Mouse (Mus musculus) lung, postnatal 0 days (tissue): ENCODE results near the gene Ece1. TPM values are rescaled to one million over a fixed set of nuclear protein-coding genes. Genes with fewer than 3 reads are reported as not detected.

Experiments used
- ATAC-seq: fragments of 200-750 bp; cut with Nextera tagmentation; 2 replicates; pipeline ENCODE4 v1.8.0; 2017; ENCODE audit warnings: moderate library complexity
- DNase-seq: peaks from one replicate; pipeline ENCODE4 v3.0.0-alpha.2; 2016; ENCODE audit warnings: low spot score
- H3K27ac ChIP-seq: fragments of 300-500 bp; sonication (generic); 2 replicates; pipeline ENCODE4 v1.5.1; 2014; ENCODE audit warnings: antibody characterized with exemption, mild to moderate bottlenecking, low read length, mixed read lengths
- H3K27me3 ChIP-seq: fragments of 300-500 bp; sonication (generic); replicated peaks from 2 replicates; pipeline ENCODE4 v1.6.1; 2014; ENCODE audit warnings: low read length, mixed read lengths; ENCODE audit not compliant: insufficient read depth
- H3K36me3 ChIP-seq: fragments of 300-500 bp; sonication (generic); 2 replicates; pipeline ENCODE4 v1.6.1; 2014; ENCODE audit warnings: low read length, mixed read lengths; ENCODE audit not compliant: insufficient read depth
- H3K4me1 ChIP-seq: fragments of 300-500 bp; sonication (generic); 2 replicates; pipeline ENCODE4 v1.6.1; 2014; ENCODE audit warnings: antibody characterized with exemption, low read depth, low read length, mixed read lengths; ENCODE audit not compliant: insufficient read depth
- H3K4me2 ChIP-seq: fragments of 300-500 bp; sonication (generic); replicated peaks from 2 replicates; pipeline ENCODE4 v1.6.1; 2014; ENCODE audit warnings: low read depth, mild to moderate bottlenecking, low read length, moderate library complexity, mixed read lengths
- H3K4me3 ChIP-seq: fragments of 300-500 bp; sonication (generic); 2 replicates; pipeline ENCODE4 v1.5.1; 2014; ENCODE audit warnings: low read depth, low read length
- H3K9ac ChIP-seq: fragments of 300-500 bp; sonication (generic); replicated peaks from 2 replicates; pipeline ENCODE4 v1.6.1; 2014; ENCODE audit warnings: low read depth, mild to moderate bottlenecking
- H3K9me3 ChIP-seq: fragments of 300-500 bp; sonication (generic); 2 replicates; pipeline ENCODE4 v1.6.1; 2016; ENCODE audit warnings: low read length, mixed read lengths
- CTCF ChIP-seq: IDR thresholded peaks from 2 replicates; pipeline ENCODE4 v1.5.1; 2016; ENCODE audit warnings: antibody characterized with exemption, mild to moderate bottlenecking
- EP300 ChIP-seq: IDR thresholded peaks from 2 replicates; pipeline ENCODE4 v1.6.1; 2016; ENCODE audit warnings: antibody characterized with exemption, mild to moderate bottlenecking, control low read depth
- WGBS: fragments of 180-500 bp; shearing (Covaris S2); extraction: QIAGEN DNeasy Blood & Tissue Kit; methylation state at CpG from one replicate; pipeline ENCODE4 v1.1.7; 2014; 5-methylcytosine and 5-hydroxymethylcytosine counted together
- polyA plus RNA-seq: library from polyadenylated mRNA; unstranded; fragments of >200 nt; fragmentation: Nextera tagmentation; extraction: Ambion mirVana; gene quantifications from 2 replicates; pipeline ENCODE4 v1.2.1, GENCODE M21; 2015

The Ece1 gene
- polyA plus RNA-seq, 1 experiment from 2014 or later = 80.9 TPM

DNA sequence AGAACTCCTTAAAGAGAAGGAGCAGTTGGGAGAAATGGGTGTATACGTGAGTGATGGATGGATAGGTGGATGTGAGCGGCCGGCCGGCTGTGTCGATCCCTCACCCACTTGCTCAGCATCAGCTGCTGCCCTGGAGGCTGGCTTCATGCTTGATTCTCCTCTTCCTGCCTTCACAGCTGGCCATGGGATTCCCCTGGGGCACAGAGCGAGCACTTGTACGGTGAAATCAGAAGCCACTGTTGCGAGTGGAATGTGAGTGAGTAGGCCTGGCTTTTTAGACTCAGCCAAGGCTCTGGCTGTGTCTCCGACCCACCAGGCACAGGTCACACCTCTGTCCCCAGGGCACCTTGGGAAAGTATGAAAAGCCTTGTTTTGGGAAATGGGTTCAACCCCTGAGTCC is 20.6 kb downstream of the Ece1 start:
- no peak for DNase-seq
- TF ChIP-seq CTCF (no peak), EP300 (no peak)

GRCm38 (mm10) chr4:137883513-137884150 is 21.6 kb downstream of the Ece1 start:
- no peak overlapping the region for H3K4me3 ChIP-seq
- no peaks in the 10 kb centered on the region; the same call in 1 of the 2 replicates for H3K4me1 ChIP-seq
- 73% methylated on average over 8 of the region's 8 CpGs for WGBS
- H3K36me3 ChIP-seq = no peaks in the 10 kb centered on the region
- H3K9ac ChIP-seq = no peak overlapping the region
- TF ChIP-seq EP300 (no peak), CTCF (no peak)
- ATAC-seq (no peak), DNase-seq (no peak)
- no peak overlapping the region for H3K27ac ChIP-seq
- H3K4me2 ChIP-seq = no peak overlapping the region
- no peaks in the 10 kb centered on the region for H3K9me3 ChIP-seq
- H3K27me3 ChIP-seq = no peaks in the 10 kb centered on the region

More for the DNA sequence above, 20.6 kb downstream of the Ece1 start:
- no peak for ATAC-seq
- no peaks in the 10 kb centered on the region for H3K9me3 ChIP-seq
- 76% methylated on average over 9 of the region's 9 CpGs for WGBS
- no peak overlapping the region for H3K9ac ChIP-seq
- H3K27me3 ChIP-seq = no peaks in the 10 kb centered on the region
- H3K36me3 ChIP-seq = no peaks in the 10 kb centered on the region
- H3K4me3 ChIP-seq = no peak overlapping the region
- H3K27ac ChIP-seq = no peak overlapping the region
- H3K4me2 ChIP-seq = no peak overlapping the region
- H3K4me1 ChIP-seq = no peaks in the 10 kb centered on the region

DNA sequence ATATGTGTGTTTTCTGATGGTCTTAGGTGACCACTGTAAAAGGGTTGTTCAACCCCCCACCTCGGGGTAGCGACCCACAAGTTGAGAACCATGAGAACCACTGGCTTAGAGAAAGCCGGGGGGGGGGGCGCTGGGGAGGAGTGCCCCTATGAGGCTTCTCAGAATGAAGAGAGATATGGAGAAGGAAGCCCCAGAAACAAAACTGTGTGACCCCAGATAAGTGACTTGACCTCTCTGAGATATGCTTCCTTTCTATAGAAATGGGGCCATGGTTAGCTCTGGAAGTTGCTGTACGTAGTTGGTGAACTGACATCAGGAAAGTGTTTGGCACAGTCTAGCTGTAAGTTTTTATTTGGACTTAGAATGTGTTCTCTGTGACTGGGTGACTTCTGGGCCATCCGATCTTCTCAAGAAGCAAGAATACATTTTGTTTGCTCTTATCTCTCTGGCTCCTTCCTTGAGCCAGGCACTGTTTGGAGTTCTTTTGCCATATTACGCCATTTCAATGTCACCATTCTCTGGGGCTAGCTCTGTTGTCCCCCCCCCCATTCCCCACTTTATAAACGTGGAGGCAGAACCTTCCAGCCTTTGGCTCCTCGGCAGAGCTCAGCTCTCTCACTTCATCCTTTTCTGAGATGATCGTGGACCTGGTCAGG is 25.4 kb downstream of the Ece1 start:
- TF ChIP-seq EP300 (no peak), CTCF (no peak)
- Histone ChIP-seq H3K4me3 (no peak overlapping the region), H3K9ac (no peak overlapping the region), H3K9me3 (no peaks in the 10 kb centered on the region), H3K27me3 (no peaks in the 10 kb centered on the region), H3K27ac (0 out of 2 replicates have a peak overlapping the region, but pooled peaks have one; percentile 20), H3K4me1 (no peaks in the 10 kb centered on the region; the same call in none of the 2 replicates), H3K36me3 (no peaks in the 10 kb centered on the region), H3K4me2 (no peak overlapping the region)
- 43% methylated on average over 10 of the region's 10 CpGs for WGBS
- DNase-seq = no peak
- no peak for ATAC-seq

- WGBS = 17% methylated on average over 8 of the region's 8 CpGs
- Histone ChIP-seq H3K9me3 (no peaks in the 10 kb centered on the region), H3K4me1 (no peaks in the 10 kb centered on the region; the same call in none of the 2 replicates), H3K36me3 (no peaks in the 10 kb centered on the region), H3K27ac (no peak overlapping the region), H3K9ac (no peak overlapping the region), H3K27me3 (no peaks in the 10 kb centered on the region), H3K4me3 (no peak overlapping the region), H3K4me2 (no peak overlapping the region)
- ATAC-seq (peak; percentile 87), DNase-seq (peak; percentile 73)
- peak; percentile 60 for TF ChIP-seq CTCF
- TF ChIP-seq EP300 = peak; percentile 92
These were observed 26.0 kb downstream of the Ece1 start for GRCm38 (mm10) chr4:137887993-137888388.

DNA sequence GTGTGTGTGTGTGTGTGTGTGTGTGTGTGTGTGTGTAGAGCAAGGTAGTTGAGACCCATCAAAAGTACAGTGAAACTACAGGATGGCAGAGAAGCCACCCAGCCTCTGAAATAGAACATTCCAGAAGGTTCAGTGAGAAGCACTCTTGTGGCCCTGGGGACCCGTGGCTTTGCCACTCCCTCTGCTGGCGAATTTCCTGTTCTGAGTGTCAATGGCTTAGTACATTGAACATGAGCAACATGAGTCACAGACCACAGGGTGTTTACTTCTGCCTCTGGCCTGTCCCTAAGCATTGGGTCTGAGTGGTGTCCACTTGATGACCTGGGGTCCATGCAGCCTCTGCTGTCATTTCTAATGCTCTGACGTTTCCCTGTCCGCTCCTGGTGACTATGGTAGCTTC is 28.6 kb downstream of the Ece1 start:
- 41% methylated on average over 4 of the region's 4 CpGs for WGBS
- peak; percentile 77 for ATAC-seq

GRCm38 (mm10) chr4:137891553-137892145 is 29.6 kb downstream of the Ece1 start:
- WGBS = 31% methylated on average over 4 of the region's 4 CpGs

More for the DNA sequence above, 28.6 kb downstream of the Ece1 start:
- no peaks in the 10 kb centered on the region for H3K36me3 ChIP-seq
- peak; percentile 76 for TF ChIP-seq EP300
- TF ChIP-seq CTCF = peak; percentile 67
- H3K27ac ChIP-seq = no peak overlapping the region
- peak; percentile 82 for DNase-seq
- H3K4me2 ChIP-seq = no peak overlapping the region
- no peaks in the 10 kb centered on the region; the same call in none of the 2 replicates for H3K4me1 ChIP-seq
- no peaks in the 10 kb centered on the region for H3K27me3 ChIP-seq
- H3K9me3 ChIP-seq = no peaks in the 10 kb centered on the region
- no peak overlapping the region for H3K4me3 ChIP-seq
- no peak overlapping the region for H3K9ac ChIP-seq

More at GRCm38 (mm10) chr4:137891553-137892145, 29.6 kb downstream of the Ece1 start:
- DNase-seq = no peak
- H3K4me2 ChIP-seq = no peak overlapping the region
- ATAC-seq = no peak
- no peaks in the 10 kb centered on the region; the same call in none of the 2 replicates for H3K4me1 ChIP-seq
- TF ChIP-seq CTCF (no peak), EP300 (no peak)
- no peak overlapping the region for H3K4me3 ChIP-seq
- no peaks in the 10 kb centered on the region for H3K9me3 ChIP-seq
- no peak overlapping the region for H3K27ac ChIP-seq
- no peaks in the 10 kb centered on the region for H3K36me3 ChIP-seq
- H3K9ac ChIP-seq = no peak overlapping the region
- no peaks in the 10 kb centered on the region for H3K27me3 ChIP-seq
